Mouse (Mus musculus): ENCODE measurements around the gene Gm20820. TPM values are rescaled to one million over a fixed set of nuclear protein-coding genes. Genes with fewer than 3 reads are reported as not detected.
"Not testable (repeated sequence)": the region's sequence is repeated elsewhere in the genome, so short reads cannot be mapped to it uniquely, and the experiment has no call there.

Gene Gm20820
- not detected in 2 replicates for polyA plus RNA-seq (2016; fragmentation: Nextera tagmentation; extraction: Ambion mirVana)

DNA sequence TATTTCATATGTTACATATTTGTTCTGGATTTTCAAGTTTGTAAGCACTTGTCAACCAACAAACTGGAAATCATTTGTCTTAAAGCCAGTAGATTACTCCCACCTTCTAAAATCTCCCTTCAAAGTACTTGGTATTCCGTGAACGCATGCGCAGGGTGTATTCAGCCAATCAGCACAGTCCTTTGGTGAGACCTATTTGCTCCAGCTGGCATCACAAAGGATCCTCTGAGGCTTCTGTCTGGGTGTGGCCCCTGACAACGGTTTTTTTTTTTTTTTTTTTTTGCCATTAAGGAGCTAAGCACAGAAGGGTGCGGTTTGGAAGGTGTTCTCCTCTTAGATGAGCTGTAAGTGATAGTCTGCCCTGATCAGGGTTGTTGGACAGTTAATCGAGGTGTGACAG is at the start of gene Gm20820:
Gm20820 (plus strand) TSS at position 301 of the 400 bp plus-strand sequence.
- H3K9me3 ChIP-seq; H3K4me3 ChIP-seq; H3K4me2 ChIP-seq (replicated peaks); H3K27me3 ChIP-seq; H3K36me3 ChIP-seq; H3K27ac ChIP-seq (replicated peaks); H3K4me1 ChIP-seq; ATAC-seq (ENCODE audit: low FRiP score, low read depth); H3K9ac ChIP-seq (replicated peaks): not testable (repeated sequence)
- no CpG with 5 or more reads among the region's 6 CpGs for WGBS
